Mouse (Mus musculus): ENCODE measurements at regions not wholly inside any gene's neighbourhood (a gene's known extent, or its start where the extent isn't known, plus 50 kb on each side); places are given as distances from the start of the nearest gene placed in this dataset.

DNA sequence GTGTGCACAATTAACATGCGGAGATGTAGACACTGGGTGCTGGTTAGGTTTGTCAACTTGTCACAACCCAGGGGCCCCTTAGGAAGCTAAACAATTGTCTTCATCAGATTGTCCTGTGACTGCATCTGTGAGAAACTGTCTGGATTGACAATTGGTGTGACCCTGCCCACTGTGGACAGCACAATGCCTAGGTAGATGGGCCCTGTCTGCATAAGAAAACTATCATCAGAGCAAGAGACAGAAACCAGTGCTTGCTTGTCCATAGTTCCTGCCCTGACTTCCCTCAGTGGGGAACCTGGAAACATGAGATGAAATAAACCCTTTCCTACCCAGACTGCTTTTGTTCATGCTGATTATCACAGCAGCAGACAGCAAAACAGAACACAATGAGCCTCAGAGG is 63.5 kb upstream of the Tyw5 start:
- no peak for DNase-seq (ENCODE audit: low spot score)

- DNase-seq (ENCODE audit: low spot score): no peak
Observed at GRCm38 (mm10) chr1:57472235-57472634, 65.3 kb upstream of the Tyw5 start.

DNA sequence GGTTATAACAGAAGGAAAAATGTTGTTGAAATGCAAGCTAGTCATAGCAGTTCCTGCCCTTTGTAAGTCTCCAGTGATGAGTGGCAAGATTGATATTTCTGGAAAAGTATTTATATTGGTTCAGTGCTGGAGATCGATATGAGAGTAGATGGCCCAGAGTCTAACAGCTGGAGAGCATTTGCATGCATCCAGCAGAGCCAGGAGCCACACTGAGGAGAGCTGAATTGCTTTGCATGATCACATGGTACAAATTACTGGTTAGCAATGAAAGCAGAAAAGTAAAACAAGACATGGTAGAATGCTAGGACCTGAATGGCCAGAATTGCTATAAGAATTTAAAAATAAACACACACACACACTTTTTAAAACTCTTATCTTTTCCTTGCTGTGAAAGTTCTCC is 70.8 kb upstream of the Tyw5 start:
- DNase-seq (ENCODE audit: low spot score): no peak

- DNase-seq (ENCODE audit: low spot score): no peak
Observed at GRCm38 (mm10) chr1:57478151-57478550, 71.2 kb upstream of the Tyw5 start.

GRCm38 (mm10) chr1:57478800-57479199 is 71.9 kb upstream of the Tyw5 start:
- DNase-seq (ENCODE audit: low spot score): no peak

DNA sequence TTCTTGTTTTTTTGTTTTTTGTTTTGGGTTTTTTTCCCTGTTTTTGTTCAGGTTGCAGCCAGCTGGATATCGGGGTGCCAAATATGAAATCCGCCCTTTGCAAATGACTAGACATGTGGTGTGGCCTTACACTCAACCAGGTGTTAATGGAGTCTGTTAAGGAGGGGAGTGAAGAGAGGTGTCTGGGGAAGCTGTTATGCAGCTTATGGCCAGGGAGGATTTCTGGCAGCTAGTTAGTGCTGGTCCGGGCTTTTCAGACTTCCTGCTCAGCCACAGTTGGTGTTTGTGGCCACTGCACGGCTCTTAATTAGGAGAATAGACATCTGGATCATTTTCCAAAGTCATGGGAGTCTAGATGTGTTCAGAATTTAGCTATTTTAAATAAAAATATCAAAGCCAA is 72.7 kb upstream of the Tyw5 start:
- DNase-seq (ENCODE audit: low spot score): no peak

GRCm38 (mm10) chr1:57489176-57489575 is 82.3 kb upstream of the Tyw5 start:
- no peak for DNase-seq (ENCODE audit: low spot score)

GRCm38 (mm10) chr1:57489588-57489987 is 82.7 kb upstream of the Tyw5 start:
- no peak for DNase-seq (ENCODE audit: low spot score)

DNA sequence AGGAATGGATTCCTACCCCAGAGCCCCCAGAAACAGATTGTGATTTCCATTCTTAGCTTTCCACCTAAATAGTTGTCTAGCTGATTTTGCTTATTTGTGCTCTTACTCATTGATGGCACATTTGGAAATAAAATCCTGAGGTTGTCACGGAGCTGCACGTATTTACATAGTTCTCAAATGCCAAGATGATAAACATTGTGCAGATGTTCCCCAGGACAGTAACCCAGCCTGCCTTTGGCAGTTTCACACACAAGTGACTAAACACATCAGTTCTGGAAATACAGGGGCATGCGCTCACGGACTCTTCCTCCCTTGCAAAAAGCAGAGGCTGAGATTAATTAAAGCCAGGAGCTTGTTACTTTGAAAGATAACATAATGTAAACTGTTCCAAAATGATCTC is 83.1 kb upstream of the Tyw5 start:
- DNase-seq (ENCODE audit: low spot score): no peak

DNA sequence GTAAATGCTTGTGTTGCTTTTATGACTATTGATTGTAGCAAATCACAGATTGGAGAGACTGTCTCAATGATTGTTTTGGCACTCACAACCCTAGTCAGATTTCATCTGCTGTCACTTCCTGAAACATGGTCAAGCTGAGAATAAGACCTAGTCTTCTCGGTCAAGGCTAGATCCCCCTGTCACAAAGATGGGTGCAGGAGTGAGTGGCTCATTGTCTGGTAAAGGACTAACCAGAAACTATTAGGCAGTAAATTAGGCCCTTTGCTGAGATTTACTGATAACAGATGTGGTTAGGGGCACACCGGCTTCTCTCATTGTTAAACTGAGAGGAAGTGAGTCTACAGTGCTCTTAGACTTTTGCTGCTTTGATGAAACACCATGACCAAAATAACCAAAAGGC is 85.8 kb upstream of the Tyw5 start:
- DNase-seq (ENCODE audit: low spot score): no peak

- no peak for DNase-seq (ENCODE audit: low spot score)
Observed at GRCm38 (mm10) chr1:57497489-57498037, 90.7 kb upstream of the Tyw5 start.

DNA sequence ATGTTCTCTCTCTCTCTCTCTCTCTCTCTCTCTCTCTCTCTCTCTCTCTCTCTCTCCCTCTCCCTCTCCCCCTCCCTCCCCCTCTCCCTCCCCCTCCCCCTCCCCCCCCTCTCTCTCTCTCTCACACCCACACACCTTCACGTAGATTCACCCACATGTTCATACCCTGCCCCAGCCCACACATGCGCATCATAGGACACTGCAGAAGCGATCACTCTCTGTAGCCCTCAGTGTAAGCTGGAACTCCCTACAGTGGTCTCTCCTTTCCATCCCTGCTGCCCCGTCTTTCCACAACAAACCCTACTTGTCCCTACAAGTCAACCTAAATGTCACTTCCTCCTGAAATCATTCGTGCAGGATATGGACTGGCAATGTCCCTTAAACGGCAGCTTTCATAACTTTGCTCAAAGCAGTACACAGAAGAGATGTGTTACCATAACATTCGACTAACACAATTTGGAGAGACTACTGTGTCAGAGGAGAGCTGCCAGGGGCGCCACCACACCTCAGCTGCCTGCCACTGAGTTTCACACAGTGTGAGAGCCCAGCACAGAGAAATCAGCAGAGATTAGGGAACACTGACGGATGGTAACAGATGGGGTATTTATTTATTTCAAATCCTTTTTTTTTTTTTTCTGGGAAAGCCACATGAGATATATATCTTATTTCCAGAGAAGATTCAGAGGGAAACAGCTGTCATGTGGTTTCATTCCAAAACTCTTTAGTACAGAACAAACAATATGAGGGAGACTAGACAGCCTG is 103.6 kb upstream of the Tyw5 start:
- no peak for DNase-seq (ENCODE audit: low spot score)

- no peak for DNase-seq (ENCODE audit: low spot score)
Observed at GRCm38 (mm10) chr1:57511902-57512301, 105.0 kb upstream of the Tyw5 start.

DNA sequence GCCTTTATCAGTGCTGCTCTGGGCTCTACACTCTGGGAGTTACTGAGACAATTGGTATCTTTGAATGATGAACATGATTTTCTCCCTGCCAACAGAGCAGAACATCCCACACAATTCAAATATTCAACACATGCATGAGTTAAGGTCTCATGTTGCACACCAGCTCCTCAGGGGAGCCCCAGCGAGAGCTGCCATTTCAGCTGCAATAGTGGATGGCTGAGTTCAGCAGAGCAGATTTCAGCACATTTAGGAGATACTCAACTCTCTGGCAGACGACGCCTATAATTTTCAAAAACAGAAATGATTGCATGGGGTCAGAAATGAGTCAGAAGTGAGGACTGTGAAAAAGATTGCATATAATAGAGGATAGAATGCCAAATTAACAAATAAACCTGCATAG is 105.6 kb upstream of the Tyw5 start:
- DNase-seq (ENCODE audit: low spot score): no peak

GRCm38 (mm10) chr1:57525965-57526364 is 119.1 kb upstream of the Tyw5 start:
- no peak for DNase-seq (ENCODE audit: low spot score)

GRCm38 (mm10) chr1:57528703-57529102 is 121.8 kb upstream of the Tyw5 start:
- no peak for DNase-seq (ENCODE audit: low spot score)

GRCm38 (mm10) chr1:57529320-57529719 is 122.4 kb upstream of the Tyw5 start:
- no peak for DNase-seq (ENCODE audit: low spot score)

DNA sequence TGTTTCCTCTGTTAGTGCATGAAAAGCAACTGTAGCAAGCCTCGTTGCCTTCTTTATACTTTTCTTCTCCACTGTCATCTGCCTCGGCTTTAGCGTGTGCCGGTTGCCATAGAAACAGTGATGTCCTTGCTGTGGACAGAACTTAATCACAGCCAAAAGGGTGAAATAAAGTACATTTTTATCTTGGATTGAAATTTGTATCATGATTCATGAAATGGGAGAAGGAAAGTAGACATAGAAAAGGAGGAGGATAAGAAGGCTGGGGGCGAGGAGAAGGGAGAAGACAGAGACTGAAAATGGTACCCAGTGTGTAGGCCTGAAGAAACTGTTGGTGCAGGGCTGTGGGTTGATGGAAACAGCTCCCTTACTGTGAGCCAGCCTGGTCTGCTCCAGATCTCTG is 130.5 kb upstream of the Tyw5 start:
- no peak for DNase-seq (ENCODE audit: low spot score)

DNA sequence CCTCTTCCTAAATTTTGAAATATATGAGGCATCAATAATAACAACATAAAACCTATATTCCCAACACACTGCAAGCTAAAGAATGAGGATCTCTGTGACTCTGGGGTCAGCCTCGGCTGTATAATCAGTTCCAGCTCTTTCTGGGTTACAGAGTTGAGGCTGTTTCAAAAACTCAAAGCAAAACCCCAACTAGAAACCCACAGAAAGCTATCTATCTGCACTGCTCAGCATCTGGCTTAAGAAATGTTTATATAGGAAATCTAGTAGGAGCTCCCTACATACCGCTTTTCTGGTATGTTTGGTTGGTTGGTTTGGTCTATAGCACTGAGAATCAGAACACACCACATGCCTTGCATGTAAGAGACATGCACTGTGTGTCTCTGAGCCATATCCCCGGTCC is 137.8 kb upstream of the Tyw5 start:
- DNase-seq (ENCODE audit: low spot score): no peak

- no peak for DNase-seq (ENCODE audit: low spot score)
Observed at GRCm38 (mm10) chr1:57545792-57546685, 139.1 kb upstream of the Tyw5 start.

DNA sequence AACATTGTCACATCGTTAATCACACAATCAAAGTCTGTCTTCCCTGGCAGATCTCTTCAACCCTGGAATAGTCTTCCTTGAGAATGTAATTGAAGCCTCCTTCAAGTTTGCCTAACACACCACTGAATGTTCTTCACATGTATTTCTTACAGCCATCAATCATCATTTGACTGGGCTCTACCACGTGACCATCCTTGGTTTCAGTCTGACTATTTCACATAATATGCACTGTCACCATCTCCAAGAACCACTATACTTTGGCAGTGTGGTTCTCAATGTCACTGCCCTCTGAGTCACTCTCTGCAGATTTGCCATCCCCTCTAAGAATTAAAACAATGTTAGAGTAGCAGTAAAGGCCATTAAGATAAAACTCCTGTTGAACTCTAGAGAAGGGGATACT is 154.6 kb upstream of the Tyw5 start:
- no peak for DNase-seq (ENCODE audit: low spot score)

DNA sequence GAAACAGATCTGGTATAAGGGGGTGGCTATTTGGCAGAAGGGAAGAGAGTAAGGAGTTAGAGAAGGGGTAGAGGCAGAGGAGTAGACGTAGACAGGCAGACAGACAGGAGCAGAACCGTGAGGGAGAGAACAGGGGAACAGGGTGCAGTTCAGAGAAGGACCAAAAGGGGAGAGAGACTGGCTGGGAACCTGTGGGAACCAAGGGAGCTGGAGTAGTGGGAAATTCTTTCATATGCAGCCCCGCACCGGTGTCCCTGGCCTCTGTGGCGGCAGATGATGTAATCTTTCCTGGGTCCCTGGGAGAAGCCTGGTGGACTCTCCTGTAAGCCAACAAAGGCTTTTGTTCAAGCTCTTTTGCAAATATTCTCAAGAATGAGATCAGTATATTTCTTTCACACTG is 157.8 kb upstream of the Tyw5 start:
- no peak for DNase-seq (ENCODE audit: low spot score)

DNA sequence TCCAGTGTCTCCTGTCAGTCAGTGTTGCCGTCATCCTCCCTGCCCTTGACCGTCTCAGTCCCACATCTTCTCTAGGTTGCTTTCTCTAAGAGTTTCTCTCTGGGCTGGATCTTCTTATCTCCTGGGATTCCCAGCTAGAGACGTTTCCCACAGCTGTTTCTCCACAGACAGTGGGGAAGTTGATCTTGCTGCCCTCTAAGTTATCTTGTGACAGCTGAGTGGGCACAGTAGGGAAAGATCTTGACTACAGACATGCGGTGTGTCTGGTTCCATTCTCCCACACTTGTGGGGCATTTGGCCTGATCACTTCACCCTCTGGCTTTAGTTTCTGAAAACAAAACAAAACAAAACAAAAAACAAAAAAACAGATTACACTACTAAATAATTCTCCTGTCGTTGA is 165.2 kb upstream of the Tyw5 start:
- DNase-seq (ENCODE audit: low spot score): no peak

Data from gastrocnemius, adult 18-20 months (tissue).